Mouse (Mus musculus) embryonic facial prominence, embryonic 14.5 days (tissue): Measurements from ENCODE around the gene Rpn2. TPM values are rescaled to one million over a fixed set of nuclear protein-coding genes. Genes with fewer than 3 reads are reported as not detected.
A peak's percentile ranks its signal among the peaks of the same experiment; 100 is the strongest.

Experiments
- ATAC-seq: fragments of 200-750 bp; cut with Nextera tagmentation; 2 replicates; pipeline ENCODE4 v1.8.0; 2017; ENCODE audit warnings: low read depth, moderate number of reproducible peaks, moderate TSS enrichment
- DNase-seq: peaks from one replicate; pipeline ENCODE4 v3.0.0-alpha.2; 2015; ENCODE audit warnings: low spot score
- H3K27ac ChIP-seq: fragments of 300-500 bp; sonication (generic); replicated peaks from 2 replicates; pipeline ENCODE4 v1.5.1; 2014; ENCODE audit warnings: low read depth, mild to moderate bottlenecking, low read length, moderate library complexity
- H3K27me3 ChIP-seq: fragments of 300-500 bp; sonication (generic); replicated peaks from 2 replicates; pipeline ENCODE4 v1.6.1; 2014; ENCODE audit warnings: low read length; ENCODE audit not compliant: control insufficient read depth, insufficient read depth
- H3K36me3 ChIP-seq: fragments of 300-500 bp; sonication (generic); 2 replicates; pipeline ENCODE4 v1.6.1; 2014; ENCODE audit warnings: low read length, mixed read lengths; ENCODE audit not compliant: control insufficient read depth, insufficient read depth
- H3K4me1 ChIP-seq: fragments of 300-500 bp; sonication (generic); 2 replicates; pipeline ENCODE4 v1.6.1; 2014; ENCODE audit warnings: antibody characterized with exemption, low read length; ENCODE audit not compliant: control insufficient read depth, insufficient read depth
- H3K4me2 ChIP-seq: fragments of 300-500 bp; sonication (generic); 2 replicates; pipeline ENCODE4 v1.6.1; 2014; ENCODE audit warnings: low read depth, mild to moderate bottlenecking, low read length, moderate library complexity, mixed read lengths
- H3K4me3 ChIP-seq: fragments of 300-500 bp; sonication (generic); 2 replicates; pipeline ENCODE4 v1.5.1; 2014; ENCODE audit warnings: low read depth, mild to moderate bottlenecking, low read length
- H3K9ac ChIP-seq: fragments of 300-500 bp; sonication (generic); 2 replicates; pipeline ENCODE4 v1.6.1; 2014; ENCODE audit warnings: low read depth, mild to moderate bottlenecking, low read length, moderate library complexity, mixed read lengths
- H3K9me3 ChIP-seq: fragments of 300-500 bp; sonication (generic); 2 replicates; pipeline ENCODE4 v1.6.1; 2016; ENCODE audit warnings: low read length; ENCODE audit not compliant: control insufficient read depth
- WGBS: fragments of 180-500 bp; shearing (Covaris S2); extraction: QIAGEN DNeasy Blood & Tissue Kit; methylation state at CpG from one replicate; pipeline ENCODE4 v1.1.7; 2014; 5-methylcytosine and 5-hydroxymethylcytosine counted together
- polyA plus RNA-seq: library from polyadenylated mRNA; unstranded; fragments of >200 nt; fragmentation: Nextera tagmentation; extraction: Ambion mirVana; gene quantifications from 2 replicates; pipeline ENCODE4 v1.2.1, GENCODE M21; 2014

Rpn2 gene
- polyA plus RNA-seq, 1 experiment from 2014 or later: 310 TPM

DNA sequence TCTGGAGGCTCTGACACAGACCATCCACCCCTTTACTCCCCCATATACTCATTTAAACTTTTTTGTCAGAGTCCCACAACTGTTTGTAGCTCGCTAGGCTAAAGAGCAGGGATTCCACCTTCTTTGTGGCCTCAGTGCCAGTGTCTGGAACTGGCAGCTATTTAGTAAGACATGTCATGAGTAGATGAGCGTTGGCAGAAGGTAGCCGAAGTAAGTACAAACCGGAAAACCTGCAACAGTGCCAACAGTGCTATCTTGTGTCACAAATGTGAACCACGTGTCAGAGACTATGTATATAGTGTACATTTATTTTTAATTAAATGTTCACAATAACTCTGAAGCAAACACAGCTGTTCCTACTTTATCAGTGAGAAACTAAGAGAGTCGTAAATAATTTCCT lies 15.0 kb upstream of the Rpn2 start:
- Histone ChIP-seq H3K4me2 (no peak overlapping the region), H3K27ac (no peak overlapping the region), H3K27me3 (no peaks in the 10 kb centered on the region), H3K4me3 (no peak overlapping the region), H3K9ac (no peak overlapping the region), H3K4me1 (no peaks in the 10 kb centered on the region), H3K9me3 (no peaks in the 10 kb centered on the region), H3K36me3 (no peaks in the 10 kb centered on the region)
- DNase-seq (peak; percentile 26), ATAC-seq (no peak)
- 52% methylated on average over 6 of the region's 6 CpGs for WGBS

DNA sequence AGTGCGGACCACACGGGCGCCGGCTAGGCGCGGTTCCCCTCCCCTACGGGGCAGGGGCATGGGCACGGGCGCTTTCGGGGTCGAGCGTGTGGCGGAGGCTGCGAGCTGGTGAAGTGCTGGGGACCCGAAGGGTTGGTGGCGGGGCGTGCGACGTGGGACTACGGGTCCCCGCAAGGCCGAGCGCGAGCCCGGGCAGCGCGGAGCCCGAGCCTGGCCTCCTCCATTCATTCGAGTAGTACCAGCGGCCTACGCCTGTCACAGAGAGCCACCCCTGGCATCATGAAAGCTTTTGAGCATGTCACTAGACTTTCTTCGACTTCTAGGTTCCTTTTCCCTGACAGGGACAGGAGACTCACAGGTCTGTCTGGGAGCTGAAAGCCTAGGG lies 591 bp downstream of the Rpn2 start, which contains the start of gene Mroh8:
Gene Mroh8 (minus strand): TSS at position 134 of the 385 bp plus-strand sequence.
- peak within 1 kb of the TSS; percentile 88 for H3K4me3 ChIP-seq
- H3K27ac ChIP-seq: peak within 1 kb of the TSS; percentile 93
- WGBS: 0% methylated on average over 25 of the region's 32 CpGs
- no peaks in the 10 kb centered on the region for H3K27me3 ChIP-seq
- peak within 1 kb of the TSS; percentile 81 for H3K4me2 ChIP-seq
- H3K36me3 ChIP-seq: peaks cover 25% of the 10 kb centered on the region
- peak; percentile 75 for ATAC-seq
- H3K9ac ChIP-seq: peak within 1 kb of the TSS; percentile 95
- H3K4me1 ChIP-seq: peaks cover 16% of the 10 kb centered on the region
- H3K9me3 ChIP-seq: no peaks in the 10 kb centered on the region
- DNase-seq: peak; percentile 65

DNA sequence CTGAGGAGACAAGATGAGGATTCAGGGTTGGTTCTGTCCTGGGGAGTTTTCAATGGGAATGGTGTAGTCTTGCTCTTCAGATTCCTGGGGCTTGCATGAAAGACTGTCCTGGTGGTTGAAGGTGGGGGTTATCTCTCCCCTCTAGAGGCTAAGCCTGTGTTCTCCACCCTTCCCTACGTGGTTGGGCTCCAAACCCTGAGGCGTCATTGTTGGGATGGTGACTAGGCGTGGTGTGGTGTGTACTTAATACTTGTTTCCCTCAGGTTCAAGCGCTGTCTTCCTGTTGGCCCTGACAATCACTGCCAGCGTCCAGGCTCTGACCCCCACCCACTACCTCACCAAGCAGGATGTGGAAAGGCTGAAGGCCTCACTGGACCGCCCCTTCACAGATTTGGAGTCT lies 4.5 kb downstream of the Rpn2 start:
- Histone ChIP-seq H3K4me2 (no peak overlapping the region), H3K36me3 (peaks cover 53% of the 10 kb centered on the region), H3K27me3 (no peaks in the 10 kb centered on the region), H3K4me3 (no peak overlapping the region), H3K4me1 (peaks cover 13% of the 10 kb centered on the region), H3K9me3 (no peaks in the 10 kb centered on the region), H3K27ac (no peak overlapping the region), H3K9ac (no peak overlapping the region)
- 88% methylated on average over 6 of the region's 6 CpGs for WGBS
- ATAC-seq (no peak), DNase-seq (no peak)

DNA sequence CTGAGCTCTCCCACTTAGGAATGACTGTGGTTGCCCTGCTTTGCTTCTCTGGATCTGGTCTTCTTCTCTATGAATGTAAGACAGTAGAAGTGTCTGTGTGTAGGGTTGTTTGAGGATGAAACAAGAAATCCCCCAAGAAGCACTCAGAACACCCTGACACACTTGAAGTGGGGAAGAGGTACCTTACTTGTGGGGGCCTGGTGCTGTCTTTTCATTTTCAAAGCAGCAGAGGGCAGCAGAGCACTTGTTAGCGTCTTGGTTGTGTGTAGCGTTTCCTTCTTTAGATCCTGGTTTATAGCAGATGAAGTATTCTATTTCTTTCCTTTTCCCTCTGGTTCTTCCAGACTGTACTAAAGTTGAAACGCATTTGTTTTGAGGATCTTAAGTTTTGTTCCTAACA lies 8.7 kb downstream of the Rpn2 start:
- Histone ChIP-seq H3K4me2 (no peak overlapping the region), H3K9me3 (no peaks in the 10 kb centered on the region), H3K4me1 (no peaks in the 10 kb centered on the region), H3K4me3 (no peak overlapping the region), H3K27me3 (no peaks in the 10 kb centered on the region), H3K36me3 (peaks cover 86% of the 10 kb centered on the region), H3K9ac (no peak overlapping the region), H3K27ac (no peak overlapping the region)
- 11% methylated on average over 3 of the region's 3 CpGs for WGBS
- ATAC-seq: peak; percentile 67; the same call in 1 of the 2 replicates
- DNase-seq: peak; percentile 71

DNA sequence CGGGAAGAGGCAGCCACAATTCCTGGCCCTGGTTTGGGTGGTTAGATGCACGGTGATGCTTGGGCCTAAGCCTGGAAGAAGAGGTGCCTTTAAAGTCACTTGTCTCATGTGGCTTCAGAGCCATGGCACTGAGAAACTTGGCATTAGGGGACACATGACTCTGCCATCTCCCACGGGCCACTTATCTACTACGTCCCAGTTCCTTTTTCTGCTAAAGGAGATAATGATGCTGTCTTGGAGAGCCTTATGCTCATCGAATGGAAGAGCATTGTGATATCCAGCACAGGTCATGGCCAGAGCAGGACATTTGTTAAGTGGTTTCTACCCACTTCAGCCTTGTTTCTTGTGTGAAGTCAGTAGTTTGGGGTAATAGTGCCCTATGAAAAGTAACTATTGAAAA lies 10.2 kb downstream of the Rpn2 start:
- no peaks in the 10 kb centered on the region for H3K9me3 ChIP-seq
- H3K36me3 ChIP-seq: peaks cover 86% of the 10 kb centered on the region

DNA sequence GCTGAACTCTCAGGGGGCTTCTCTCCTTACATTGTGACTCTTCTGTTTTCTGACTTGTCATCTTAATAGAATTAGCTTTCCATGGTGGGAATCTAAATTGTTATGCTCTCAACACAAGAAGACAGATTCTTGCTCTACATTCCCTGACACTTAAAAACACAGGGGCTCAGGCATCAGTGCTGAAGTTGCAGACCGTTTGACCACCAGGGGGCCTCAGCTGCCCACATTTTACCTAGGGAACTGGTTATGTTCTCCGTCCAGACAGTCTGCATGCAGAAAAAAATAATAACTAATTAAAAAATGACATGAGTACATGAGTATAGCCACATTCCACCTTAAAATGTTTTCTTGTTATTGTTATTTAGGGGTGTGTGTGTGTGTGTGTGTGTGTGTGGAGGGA lies 13.3 kb downstream of the Rpn2 start:
- DNase-seq (peak; percentile 68), ATAC-seq (peak; percentile 57; the same call in 1 of the 2 replicates)
- no peaks in the 10 kb centered on the region for H3K27me3 ChIP-seq
- no peak overlapping the region for H3K9ac ChIP-seq
- WGBS: 21% methylated on average over 2 of the region's 2 CpGs
- peaks cover 89% of the 10 kb centered on the region for H3K36me3 ChIP-seq
- no peaks in the 10 kb centered on the region for H3K9me3 ChIP-seq
- no peaks in the 10 kb centered on the region for H3K4me1 ChIP-seq
- no peak overlapping the region for H3K4me2 ChIP-seq
- no peak overlapping the region for H3K4me3 ChIP-seq
- no peak overlapping the region for H3K27ac ChIP-seq

More for the DNA sequence above, 10.2 kb downstream of the Rpn2 start:
- no peaks in the 10 kb centered on the region for H3K4me1 ChIP-seq
- DNase-seq (no peak), ATAC-seq (no peak)
- H3K27ac ChIP-seq: no peak overlapping the region
- no peaks in the 10 kb centered on the region for H3K27me3 ChIP-seq
- no peak overlapping the region for H3K4me3 ChIP-seq
- H3K9ac ChIP-seq: no peak overlapping the region
- H3K4me2 ChIP-seq: no peak overlapping the region
- 89% methylated on average over 5 of the region's 5 CpGs for WGBS

DNA sequence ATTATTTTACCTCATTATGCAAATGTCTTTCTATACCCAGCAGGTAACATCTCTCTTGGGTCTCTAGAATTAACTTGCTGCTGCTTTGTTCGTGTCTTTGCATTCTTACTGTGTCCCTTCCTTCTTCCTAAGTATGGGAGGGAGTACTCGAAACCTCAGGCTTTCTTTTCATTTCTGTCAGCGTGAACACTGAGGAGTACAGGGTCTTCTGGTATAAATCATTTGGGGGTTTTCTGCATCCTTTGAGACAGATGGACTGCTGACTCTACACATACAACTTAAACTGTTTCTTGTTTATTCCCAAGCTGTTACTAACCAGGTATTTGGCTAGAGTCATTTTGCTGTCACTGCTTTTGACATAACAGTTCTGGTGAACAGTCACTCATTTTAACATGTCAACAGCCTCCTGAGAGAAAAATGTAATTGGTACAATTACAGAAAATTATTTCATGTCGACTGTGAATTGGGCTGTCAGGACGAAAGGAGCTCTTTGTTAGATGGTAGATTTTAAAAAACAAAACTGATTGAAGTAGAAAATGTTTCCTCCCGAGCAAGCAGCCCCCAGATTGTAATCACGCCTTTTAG lies 17.4 kb downstream of the Rpn2 start:
- no peak overlapping the region for H3K4me3 ChIP-seq
- H3K4me1 ChIP-seq: no peaks in the 10 kb centered on the region
- H3K9me3 ChIP-seq: no peaks in the 10 kb centered on the region
- peaks cover 94% of the 10 kb centered on the region for H3K36me3 ChIP-seq
- 65% methylated on average over 7 of the region's 7 CpGs for WGBS
- H3K27ac ChIP-seq: 0 out of 2 replicates have a peak overlapping the region, but pooled peaks have one; percentile 0
- ATAC-seq (no peak), DNase-seq (no peak)
- H3K9ac ChIP-seq: no peak overlapping the region
- H3K4me2 ChIP-seq: no peak overlapping the region
- H3K27me3 ChIP-seq: no peaks in the 10 kb centered on the region

DNA sequence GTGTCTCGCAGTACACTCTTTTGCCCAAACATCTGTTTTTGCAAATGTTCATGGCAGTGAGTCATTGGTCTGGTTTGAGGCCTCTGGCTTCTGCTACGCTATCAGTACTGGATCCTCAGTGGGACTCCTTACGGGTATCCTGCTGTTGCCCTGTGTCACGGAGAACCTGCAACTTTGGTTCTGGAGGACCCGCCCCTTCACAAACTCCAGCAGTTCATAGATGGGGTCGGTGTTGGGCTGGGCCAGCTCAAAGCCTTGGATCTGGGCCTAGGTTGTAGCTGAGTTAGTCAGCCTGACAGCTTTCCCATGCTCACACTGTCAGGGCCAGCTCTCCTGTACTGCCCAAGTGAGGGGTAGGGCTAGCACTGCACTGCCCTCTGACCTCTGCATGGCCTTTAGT lies 21.2 kb downstream of the Rpn2 start:
- H3K4me2 ChIP-seq: no peak overlapping the region
- no peak overlapping the region for H3K9ac ChIP-seq
- H3K9me3 ChIP-seq: no peaks in the 10 kb centered on the region
- ATAC-seq (no peak), DNase-seq (no peak)
- no peak overlapping the region for H3K27ac ChIP-seq
- 93% methylated on average over 6 of the region's 6 CpGs for WGBS
- H3K4me1 ChIP-seq: no peaks in the 10 kb centered on the region
- H3K4me3 ChIP-seq: no peak overlapping the region
- H3K36me3 ChIP-seq: peaks cover 94% of the 10 kb centered on the region
- no peaks in the 10 kb centered on the region for H3K27me3 ChIP-seq

DNA sequence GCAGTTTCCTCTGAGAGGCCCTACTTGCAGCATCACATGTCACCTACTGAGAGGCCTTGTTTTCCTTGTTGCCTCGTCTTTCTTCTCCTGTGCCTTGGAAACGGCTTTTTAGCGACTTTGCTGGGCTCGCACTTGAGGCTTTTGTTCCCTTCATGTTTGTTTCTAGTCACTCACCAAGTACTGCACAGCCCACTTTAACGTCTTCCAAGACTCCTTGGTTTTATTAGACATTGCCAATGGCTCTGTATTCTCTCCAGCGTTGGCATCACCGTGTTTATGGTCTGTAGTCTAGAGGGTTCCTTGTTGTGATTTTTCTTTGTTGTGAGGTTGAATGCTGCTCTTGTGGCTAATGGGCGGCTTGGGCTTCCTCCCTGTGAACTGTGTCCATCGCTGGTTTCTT lies 24.3 kb downstream of the Rpn2 start:
- Histone ChIP-seq H3K27me3 (no peaks in the 10 kb centered on the region), H3K4me1 (no peaks in the 10 kb centered on the region), H3K4me3 (no peak overlapping the region), H3K36me3 (peaks cover 86% of the 10 kb centered on the region), H3K4me2 (no peak overlapping the region), H3K9ac (no peak overlapping the region), H3K27ac (no peak overlapping the region), H3K9me3 (no peaks in the 10 kb centered on the region)
- no peak for DNase-seq
- 86% methylated on average over 9 of the region's 9 CpGs for WGBS
- no peak for ATAC-seq
